Mouse (Mus musculus): ENCODE measurements around the gene Tenm2. TPM values are rescaled to one million over a fixed set of nuclear protein-coding genes. Genes with fewer than 3 reads are reported as not detected.

The Tenm2 gene
- total and polyA plus RNA-seq, 3 experiments: not detected

DNA sequence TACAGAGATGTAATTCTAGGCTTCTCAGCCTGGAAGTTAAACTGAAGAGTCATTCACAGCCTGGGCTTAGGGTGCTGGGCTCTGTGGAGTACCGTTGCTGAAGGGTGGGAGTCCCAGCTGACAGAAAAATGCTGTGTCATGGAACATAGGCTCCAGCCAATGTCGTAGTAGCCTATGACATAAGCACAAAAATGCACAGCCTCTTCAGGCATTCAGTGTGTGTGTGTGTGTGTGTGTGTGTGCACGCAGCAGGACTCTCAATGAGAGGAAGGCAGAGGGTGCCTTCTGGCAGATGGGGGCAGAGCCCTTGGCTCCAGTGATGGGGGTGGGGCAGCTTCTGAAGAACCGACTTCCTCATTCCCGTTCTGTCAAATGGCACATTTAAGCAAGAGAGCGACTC is 1083.5 kb downstream of the Tenm2 start:
- H3K79me2 ChIP-seq (replicated peaks; ENCODE audit: control insufficient read depth, extremely low read depth, insufficient read depth, poor library complexity, severe bottlenecking): no peaks in the 10 kb centered on the region
- no peak overlapping the region for H3K27ac ChIP-seq (ENCODE audit: insufficient read depth, low read depth)
- no peaks in the 10 kb centered on the region for H3K36me3 ChIP-seq (replicated peaks in 1 of 2; ENCODE audit: control insufficient read depth in 1 of 2, insufficient read depth in 1 of 2, low read length in 1 of 2)
- no peak overlapping the region for H3K4me2 ChIP-seq (ENCODE audit: insufficient read depth, low read depth, poor library complexity, severe bottlenecking)
- peaks cover 78% of the 10 kb centered on the region for H3K9me3 ChIP-seq (replicated peaks; ENCODE audit: low read length)
- no peaks in the 10 kb centered on the region for H3K4me1 ChIP-seq (ENCODE audit: control insufficient read depth in 1 of 2, insufficient read depth in 2 of 2)
- no peak overlapping the region for H3K9ac ChIP-seq (ENCODE audit: insufficient read depth, low read depth)
- TF ChIP-seq SMC3 (IDR thresholded peaks at IDR 0.05; ENCODE audit: low read depth, low read length) (no peak), ELF1 (IDR thresholded peaks at IDR 0.05; ENCODE audit: low read depth, low read length) (no peak), POLR2A (IDR thresholded peaks at IDR 0.05; ENCODE audit: low read depth, low read length) (no peak), ZMIZ1 (IDR thresholded peaks at IDR 0.05; ENCODE audit: low read depth, low read length) (no peak), EP300 (IDR thresholded peaks at IDR 0.05; ENCODE audit: low read length) (no peak), MXI1 (IDR thresholded peaks at IDR 0.05; ENCODE audit: low read depth, low read length) (no peak), GABPA (IDR thresholded peaks at IDR 0.05; ENCODE audit: insufficient replicate concordance, low read depth, low read length) (no peak), MEF2A (IDR thresholded peaks at IDR 0.05; ENCODE audit: borderline replicate concordance, low read depth, low read length) (no peak), JUN (IDR thresholded peaks at IDR 0.05; ENCODE audit: insufficient read depth, low read depth, low read length) (no peak), BHLHE40 (IDR thresholded peaks at IDR 0.05; ENCODE audit: low read depth, low read length) (no peak), TBP (conservative IDR thresholded peaks at IDR 0.05; ENCODE audit: low read depth, low read length) (no peak), HCFC1 (IDR thresholded peaks at IDR 0.05; ENCODE audit: low read depth, low read length) (no peak), KAT2A (IDR thresholded peaks at IDR 0.05; ENCODE audit: insufficient replicate concordance, low read length) (no peak), ZKSCAN1 (IDR thresholded peaks at IDR 0.05; ENCODE audit: borderline replicate concordance, low read depth, low read length) (no peak), MAZ (IDR thresholded peaks at IDR 0.05; ENCODE audit: low read depth, low read length) (no peak), POLR2AphosphoS2 (IDR thresholded peaks at IDR 0.05; ENCODE audit: low read depth, low read length) (no peak), MYC (IDR thresholded peaks at IDR 0.05; ENCODE audit: low read depth, low read length) (no peak)
- peak; percentile 4 for DNase-seq (ENCODE audit: extremely low read depth)
- in situ Hi-C loops (cut with MboI; ENCODE audit: low pct_ligation_motif_present, low pct_unique_long_range_greater_than_20kb, low sequenced_read_pairs): no loop called here
- H3K27me3 ChIP-seq (replicated peaks): no peaks in the 10 kb centered on the region
- no peak overlapping the region for H3K4me3 ChIP-seq (replicated peaks in 1 of 3; ENCODE audit: low read depth in 2 of 3, low read length in 2 of 3, poor library complexity in 1 of 3)
- dilution Hi-C loops (cut with MboI; ENCODE audit: extremely low pct_ligation_motif_present, extremely low pct_unique_long_range_greater_than_20kb, low sequenced_read_pairs): no loop called here

GRCm38 (mm10) chr11:36149092-36149491 is 1086.7 kb downstream of the Tenm2 start:
- in situ Hi-C loops (cut with MboI; ENCODE audit: low pct_ligation_motif_present, low pct_unique_long_range_greater_than_20kb, low sequenced_read_pairs) (no loop called here), dilution Hi-C loops (cut with MboI; ENCODE audit: extremely low pct_ligation_motif_present, extremely low pct_unique_long_range_greater_than_20kb, low sequenced_read_pairs) (no loop called here)
- TF ChIP-seq IRF4 (IDR thresholded peaks at IDR 0.05; ENCODE audit: low read depth, low read length) (no peak), ZKSCAN1 (IDR thresholded peaks at IDR 0.05; ENCODE audit: borderline replicate concordance, low read depth, low read length) (no peak), RAD21 (IDR thresholded peaks at IDR 0.05; ENCODE audit: low read depth, low read length) (no peak), MAX (IDR thresholded peaks at IDR 0.05; ENCODE audit: low read length) (no peak), SIN3A (IDR thresholded peaks at IDR 0.05; ENCODE audit: low read length) (no peak), USF2 (conservative IDR thresholded peaks at IDR 0.05; ENCODE audit: low read depth, low read length) (no peak), KAT2A (IDR thresholded peaks at IDR 0.05; ENCODE audit: insufficient replicate concordance, low read length) (no peak), ZNF384 (IDR thresholded peaks at IDR 0.05; ENCODE audit: low read depth, low read length) (no peak), JUND (conservative IDR thresholded peaks at IDR 0.05; ENCODE audit: low read depth, low read length) (no peak), USF1 (IDR thresholded peaks at IDR 0.05; ENCODE audit: low read depth, low read length) (no peak), ELF1 (IDR thresholded peaks at IDR 0.05; ENCODE audit: low read depth, low read length) (no peak), UBTF (IDR thresholded peaks at IDR 0.05; ENCODE audit: low read depth, low read length) (no peak), CHD2 (IDR thresholded peaks at IDR 0.05; ENCODE audit: low read length) (no peak), MYC (IDR thresholded peaks at IDR 0.05; ENCODE audit: low read depth, low read length) (no peak), MXI1 (IDR thresholded peaks at IDR 0.05; ENCODE audit: low read depth, low read length) (no peak), POLR2A (IDR thresholded peaks at IDR 0.05; ENCODE audit: low read depth, low read length) (no peak)
- no peak for DNase-seq (ENCODE audit: extremely low read depth)
- no peaks in the 10 kb centered on the region for H3K36me3 ChIP-seq (replicated peaks in 1 of 2; ENCODE audit: control insufficient read depth in 1 of 2, insufficient read depth in 1 of 2, low read length in 1 of 2)
- no peak overlapping the region for H3K4me3 ChIP-seq (replicated peaks in 1 of 3; ENCODE audit: low read depth in 2 of 3, low read length in 2 of 3, poor library complexity in 1 of 3)
- H3K79me2 ChIP-seq (replicated peaks; ENCODE audit: control insufficient read depth, extremely low read depth, insufficient read depth, poor library complexity, severe bottlenecking): no peaks in the 10 kb centered on the region
- H3K4me2 ChIP-seq (ENCODE audit: insufficient read depth, low read depth, poor library complexity, severe bottlenecking): no peak overlapping the region
- peaks cover 69% of the 10 kb centered on the region for H3K9me3 ChIP-seq (replicated peaks; ENCODE audit: low read length)
- H3K9ac ChIP-seq (ENCODE audit: insufficient read depth, low read depth): no peak overlapping the region
- H3K27me3 ChIP-seq (replicated peaks): no peaks in the 10 kb centered on the region
- no peak overlapping the region for H3K27ac ChIP-seq (ENCODE audit: insufficient read depth, low read depth)
- no peaks in the 10 kb centered on the region for H3K4me1 ChIP-seq (ENCODE audit: control insufficient read depth in 1 of 2, insufficient read depth in 2 of 2)
